Mouse (Mus musculus) heart, embryonic 15.5 days (tissue): ENCODE data around the gene Foxr1. TPM values are rescaled to one million over a fixed set of nuclear protein-coding genes. Genes with fewer than 3 reads are reported as not detected.
A peak's percentile ranks its signal among the peaks of the same experiment; 100 is the strongest.
"Not testable (repeated sequence)": the region's sequence is repeated elsewhere in the genome, so short reads cannot be mapped to it uniquely, and the experiment has no call there.

ENCODE experiments used
- ATAC-seq: fragments of 200-750 bp; cut with Nextera tagmentation; replicated peaks from 2 replicates; pipeline ENCODE4 v1.8.0; 2017; ENCODE audit warnings: low read depth, moderate TSS enrichment; ENCODE audit not compliant: insufficient number of reproducible peaks, insufficient read depth, low FRiP score
- H3K27ac ChIP-seq: fragments of 300-500 bp; sonication (generic); 2 replicates; pipeline ENCODE4 v1.5.1; 2015; ENCODE audit warnings: mild to moderate bottlenecking, inconsistent platforms
- H3K27me3 ChIP-seq: fragments of 300-500 bp; sonication (generic); 2 replicates; pipeline ENCODE4 v1.6.1; 2015; ENCODE audit warnings: inconsistent platforms
- H3K36me3 ChIP-seq: fragments of 300-500 bp; sonication (generic); 2 replicates; pipeline ENCODE4 v1.6.1; 2015; ENCODE audit warnings: mild to moderate bottlenecking, inconsistent platforms
- H3K4me1 ChIP-seq: fragments of 300-500 bp; sonication (generic); replicated peaks from 2 replicates; pipeline ENCODE4 v1.6.1; 2015; ENCODE audit warnings: inconsistent platforms
- H3K4me2 ChIP-seq: fragments of 300-500 bp; sonication (generic); 2 replicates; pipeline ENCODE4 v1.6.1; 2015; ENCODE audit warnings: inconsistent platforms, mild to moderate bottlenecking, moderate library complexity
- H3K4me3 ChIP-seq: fragments of 300-500 bp; sonication (generic); 2 replicates; pipeline ENCODE4 v1.5.1; 2015; ENCODE audit warnings: mild to moderate bottlenecking, inconsistent platforms
- H3K9ac ChIP-seq: fragments of 300-500 bp; sonication (generic); 2 replicates; pipeline ENCODE4 v1.6.1; 2015; ENCODE audit warnings: mild to moderate bottlenecking, inconsistent platforms
- H3K9me3 ChIP-seq: fragments of 300-500 bp; sonication (generic); replicated peaks from 2 replicates; pipeline ENCODE4 v1.6.1; 2016; ENCODE audit warnings: inconsistent platforms
- WGBS: fragments of 180-500 bp; shearing (Covaris S2); methylation state at CpG from one replicate; pipeline ENCODE4 v1.1.7; 2015; ENCODE audit warnings: mixed read lengths; 5-methylcytosine and 5-hydroxymethylcytosine counted together
- polyA plus RNA-seq: library from polyadenylated mRNA; unstranded; fragments of >200 nt; fragmentation: Nextera tagmentation; extraction: Ambion mirVana; gene quantifications from 2 replicates; pipeline ENCODE4 v1.2.1, GENCODE M21; 2015

Foxr1 gene
- polyA plus RNA-seq, 1 experiment from 2014 or later = not detected

- Histone ChIP-seq H3K9me3 (no peaks in the 10 kb centered on the region), H3K27me3 (no peaks in the 10 kb centered on the region), H3K4me3 (no peak overlapping the region), H3K36me3 (no peaks in the 10 kb centered on the region), H3K27ac (no peak overlapping the region), H3K4me2 (no peak overlapping the region), H3K9ac (no peak overlapping the region), H3K4me1 (no peaks in the 10 kb centered on the region)
- 51% methylated on average over 5 of the region's 5 CpGs for WGBS
- no peak for ATAC-seq
Measured at GRCm38 (mm10) chr9:44432577-44433185, 8.3 kb downstream of the Foxr1 start.

- no peaks in the 10 kb centered on the region for H3K4me1 ChIP-seq
- no peaks in the 10 kb centered on the region for H3K36me3 ChIP-seq
- H3K9ac ChIP-seq = no peak overlapping the region
- H3K4me3 ChIP-seq = no peak overlapping the region
- no peak for ATAC-seq
- no peak overlapping the region for H3K27ac ChIP-seq
- 81% methylated on average over 4 of the region's 4 CpGs for WGBS
- no peaks in the 10 kb centered on the region for H3K9me3 ChIP-seq
- no peaks in the 10 kb centered on the region for H3K27me3 ChIP-seq
- H3K4me2 ChIP-seq = no peak overlapping the region
Measured at GRCm38 (mm10) chr9:44423576-44423975, 17.4 kb downstream of the Foxr1 start.

DNA sequence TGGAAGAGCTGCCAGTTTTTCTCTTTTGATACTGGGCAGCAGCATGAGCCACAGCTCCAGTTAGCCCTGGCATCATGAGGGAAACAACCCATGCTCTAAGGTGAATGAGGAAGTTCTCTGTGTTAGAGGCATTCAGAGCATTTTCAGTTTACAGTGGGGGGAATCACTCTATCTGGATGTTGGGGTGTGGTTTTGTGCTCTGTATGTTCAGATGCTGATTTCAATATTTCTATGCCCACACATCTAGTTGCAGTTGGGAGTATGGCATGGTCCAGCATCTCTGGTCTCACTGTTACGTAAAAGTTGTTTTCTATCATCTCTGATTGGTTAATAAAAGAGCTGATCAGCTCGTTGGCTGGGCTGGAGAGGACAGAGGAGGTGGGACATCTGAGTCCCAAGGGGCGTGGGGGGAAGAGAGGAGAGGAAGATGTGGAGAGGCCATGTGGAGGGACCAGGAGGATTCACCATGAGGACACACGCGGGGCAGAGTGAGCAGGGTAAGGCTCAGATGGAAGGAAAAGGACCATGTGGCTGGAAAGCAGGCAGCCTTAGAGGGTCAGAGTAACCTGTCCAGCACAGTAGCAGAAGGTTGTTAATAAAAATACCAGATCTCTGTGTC is 20.5 kb downstream of the Foxr1 start:
- Histone ChIP-seq H3K4me2 (no peak overlapping the region), H3K36me3 (peaks cover 4% of the 10 kb centered on the region), H3K27me3 (no peaks in the 10 kb centered on the region), H3K9me3 (no peaks in the 10 kb centered on the region), H3K27ac (no peak overlapping the region), H3K4me1 (peaks cover 12% of the 10 kb centered on the region), H3K4me3 (no peak overlapping the region), H3K9ac (no peak overlapping the region)
- 71% methylated on average over 5 of the region's 5 CpGs for WGBS
- no peak for ATAC-seq

DNA sequence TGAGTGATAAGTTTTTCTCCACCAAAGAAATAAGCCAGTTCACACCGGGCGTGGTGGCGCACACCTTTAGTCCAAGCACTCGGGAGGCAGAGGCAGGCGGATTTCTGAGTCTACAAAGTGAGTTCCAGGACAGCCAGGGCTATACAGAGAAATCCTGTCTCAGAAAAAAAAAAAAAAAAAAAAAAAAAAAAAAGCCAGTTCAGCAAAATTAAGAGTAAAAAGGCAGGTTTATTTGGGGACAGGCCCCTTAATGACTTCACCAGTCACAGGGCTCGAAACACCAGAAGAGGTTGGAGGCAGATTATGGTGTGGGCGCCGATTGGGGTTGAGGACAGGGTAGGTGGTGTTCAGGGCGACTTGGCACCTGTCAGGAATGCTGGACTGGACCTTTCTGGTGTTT is 21.2 kb downstream of the Foxr1 start:
- not testable (repeated sequence) for ATAC-seq, H3K4me3 ChIP-seq, H3K4me2 ChIP-seq, H3K9me3 ChIP-seq, H3K9ac ChIP-seq, H3K27ac ChIP-seq, H3K36me3 ChIP-seq, H3K27me3 ChIP-seq
- 86% methylated on average over 9 of the region's 9 CpGs for WGBS
- peaks cover 12% of the 10 kb centered on the region for H3K4me1 ChIP-seq

DNA sequence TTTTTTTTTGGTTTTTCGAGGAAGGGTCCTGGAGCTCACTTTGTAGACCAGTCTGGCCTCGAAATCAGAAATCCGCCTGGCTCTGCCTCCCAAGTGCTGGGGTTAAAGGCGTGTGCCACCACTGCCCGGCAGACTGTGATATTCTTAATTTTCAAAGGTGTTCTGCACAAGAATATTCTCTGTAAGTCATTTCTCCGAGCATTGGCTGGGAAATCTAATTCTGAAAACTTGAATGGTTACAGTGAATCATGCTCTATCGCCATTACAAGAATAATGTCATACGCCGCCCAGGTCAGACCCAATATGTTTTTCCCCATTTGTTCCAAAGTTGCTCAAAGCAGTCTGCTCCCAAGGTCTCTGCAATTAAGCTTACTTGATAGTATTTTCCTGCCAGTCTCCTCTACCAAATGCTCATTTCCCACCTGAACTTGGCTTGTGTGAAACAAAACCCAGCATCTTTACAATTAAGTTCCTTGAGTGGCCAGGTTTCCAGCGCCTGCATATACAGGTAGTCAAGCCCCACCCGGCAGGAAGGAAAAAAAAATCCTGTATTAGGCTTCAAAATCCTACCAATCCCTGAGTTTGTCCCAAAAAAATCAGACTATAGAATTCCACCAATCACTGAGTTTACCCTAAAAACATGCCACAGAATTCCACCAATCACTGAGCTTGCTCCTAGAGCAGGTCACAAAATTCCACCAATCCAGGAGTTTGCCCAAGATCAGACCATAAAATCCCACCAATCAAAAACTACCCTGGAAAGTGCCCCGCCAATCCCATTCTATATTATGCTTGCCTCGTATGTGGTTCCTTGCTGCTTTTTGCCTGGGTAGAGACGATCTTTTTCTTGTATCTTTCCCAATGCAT is 22.2 kb downstream of the Foxr1 start, which contains the start of gene Ccdc84:
Gene Ccdc84 (minus strand): TSS at position 51 of the 867 bp plus-strand sequence.
- WGBS = 72% methylated on average over 14 of the region's 14 CpGs
- Histone ChIP-seq H3K9ac (peak within 1 kb of the TSS; percentile 89), H3K4me2 (peak within 1 kb of the TSS; percentile 94), H3K9me3 (no peaks in the 10 kb centered on the region), H3K36me3 (peaks cover 9% of the 10 kb centered on the region), H3K4me1 (peaks cover 12% of the 10 kb centered on the region), H3K27ac (peak within 1 kb of the TSS; percentile 52), H3K27me3 (no peaks in the 10 kb centered on the region), H3K4me3 (peak within 1 kb of the TSS; percentile 93)
- ATAC-seq = no peak

- under 1% methylated on average over 38 of the region's 38 CpGs for WGBS
- peak overlapping the region; percentile 52 for H3K27ac ChIP-seq
Measured at GRCm38 (mm10) chr9:44417892-44418363, 23.0 kb downstream of the Foxr1 start.

GRCm38 (mm10) chr9:44417156-44417891 is 23.6 kb downstream of the Foxr1 start:
- Histone ChIP-seq H3K9ac (peak overlapping the region; percentile 89), H3K9me3 (no peaks in the 10 kb centered on the region), H3K27me3 (no peaks in the 10 kb centered on the region), H3K4me3 (peak overlapping the region; percentile 93), H3K4me2 (peak overlapping the region; percentile 94), H3K4me1 (peaks cover 12% of the 10 kb centered on the region), H3K36me3 (peaks cover 22% of the 10 kb centered on the region), H3K27ac (peak overlapping the region; percentile 52)
- 6% methylated on average over 26 of the region's 26 CpGs for WGBS
- ATAC-seq = peak; percentile 60

More at GRCm38 (mm10) chr9:44417892-44418363, 23.0 kb downstream of the Foxr1 start:
- Histone ChIP-seq H3K4me3 (peak overlapping the region; percentile 93), H3K27me3 (no peaks in the 10 kb centered on the region), H3K9me3 (no peaks in the 10 kb centered on the region), H3K4me1 (peaks cover 12% of the 10 kb centered on the region), H3K9ac (peak overlapping the region; percentile 89), H3K36me3 (peaks cover 15% of the 10 kb centered on the region), H3K4me2 (peak overlapping the region; percentile 94)
- peak; percentile 96 for ATAC-seq

DNA sequence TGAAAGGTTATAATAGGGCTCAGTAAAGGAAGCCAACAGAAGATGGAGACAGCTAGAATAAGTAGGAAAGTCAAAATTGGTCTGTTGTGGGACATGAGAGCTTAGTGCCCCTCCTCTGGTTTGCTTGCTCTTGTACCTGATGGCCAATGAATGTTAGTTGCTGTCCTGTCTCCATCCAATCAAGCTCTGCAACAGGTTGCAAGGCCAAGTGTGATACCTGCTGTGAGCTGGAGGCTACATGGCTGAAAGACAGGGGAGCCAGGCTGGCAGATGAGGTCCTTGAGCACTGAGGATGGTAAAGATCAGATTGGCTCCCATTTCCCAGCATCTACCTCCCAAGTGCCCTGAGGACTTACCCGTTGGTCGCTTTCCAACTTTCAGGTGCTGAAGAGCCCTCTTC is 28.2 kb downstream of the Foxr1 start:
- peaks cover 58% of the 10 kb centered on the region for H3K36me3 ChIP-seq
- WGBS = 68% methylated on average over 2 of the region's 2 CpGs
- H3K4me2 ChIP-seq = no peak overlapping the region
- no peak overlapping the region for H3K4me3 ChIP-seq
- no peak for ATAC-seq
- no peak overlapping the region for H3K27ac ChIP-seq
- peaks cover 23% of the 10 kb centered on the region for H3K4me1 ChIP-seq
- no peaks in the 10 kb centered on the region for H3K27me3 ChIP-seq
- no peaks in the 10 kb centered on the region for H3K9me3 ChIP-seq
- no peak overlapping the region for H3K9ac ChIP-seq

DNA sequence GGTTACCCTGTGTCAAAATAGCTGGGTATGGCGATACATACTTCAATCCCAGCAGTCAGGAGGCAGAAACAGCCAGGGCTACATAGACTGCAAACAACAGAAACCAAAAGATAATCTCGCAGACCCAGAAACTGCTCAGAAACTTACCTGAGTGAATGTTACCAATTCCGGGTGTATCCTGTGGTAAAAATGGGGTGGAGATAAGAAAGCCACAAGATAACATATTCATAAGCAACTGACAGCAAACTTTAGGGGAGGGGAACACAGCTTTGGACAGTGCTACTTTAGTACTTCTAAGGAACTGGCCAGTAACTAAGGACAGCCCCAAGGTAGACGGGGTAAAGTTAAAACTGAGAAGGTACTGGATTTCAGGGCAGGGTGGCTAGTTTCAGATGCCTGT is 28.6 kb downstream of the Foxr1 start:
- Histone ChIP-seq H3K27ac (no peak overlapping the region), H3K4me1 (peaks cover 21% of the 10 kb centered on the region), H3K9ac (no peak overlapping the region), H3K36me3 (peaks cover 58% of the 10 kb centered on the region), H3K4me2 (no peak overlapping the region), H3K9me3 (no peaks in the 10 kb centered on the region), H3K4me3 (no peak overlapping the region), H3K27me3 (no peaks in the 10 kb centered on the region)
- WGBS = 73% methylated on average over 4 of the region's 4 CpGs
- no peak for ATAC-seq

GRCm38 (mm10) chr9:44411601-44412130 is 29.3 kb downstream of the Foxr1 start:
- Histone ChIP-seq H3K27me3 (no peaks in the 10 kb centered on the region), H3K4me1 (peaks cover 17% of the 10 kb centered on the region), H3K4me3 (no peak overlapping the region), H3K4me2 (no peak overlapping the region), H3K27ac (no peak overlapping the region), H3K36me3 (peaks cover 58% of the 10 kb centered on the region), H3K9ac (no peak overlapping the region), H3K9me3 (no peaks in the 10 kb centered on the region)
- ATAC-seq = no peak
- 84% methylated on average over 1 of the region's 1 CpGs for WGBS
